Mouse (Mus musculus) liver, embryonic 16.5 days (tissue): Measurements from ENCODE around the gene Plekha5. TPM values are rescaled to one million over a fixed set of nuclear protein-coding genes. Genes with fewer than 3 reads are reported as not detected.
A peak's percentile ranks its signal among the peaks of the same experiment; 100 is the strongest.

Source experiments
- ATAC-seq: fragments of 200-750 bp; cut with Nextera tagmentation; 2 replicates; pipeline ENCODE4 v1.8.0; 2017; ENCODE audit warnings: low read depth, mild to moderate bottlenecking, moderate number of reproducible peaks, moderate library complexity
- H3K27ac ChIP-seq: fragments of 300-500 bp; sonication (generic); 2 replicates; pipeline ENCODE4 v1.5.1; 2014; ENCODE audit warnings: mild to moderate bottlenecking, low read length
- H3K27me3 ChIP-seq: fragments of 300-500 bp; sonication (generic); 2 replicates; pipeline ENCODE4 v1.6.1; 2014; ENCODE audit warnings: low read depth, low read length, mixed read lengths; ENCODE audit not compliant: control insufficient read depth, insufficient read depth
- H3K36me3 ChIP-seq: fragments of 300-500 bp; sonication (generic); 2 replicates; pipeline ENCODE4 v1.6.1; 2014; ENCODE audit warnings: mild to moderate bottlenecking; ENCODE audit not compliant: control insufficient read depth, insufficient read depth
- H3K4me1 ChIP-seq: fragments of 300-500 bp; sonication (generic); 2 replicates; pipeline ENCODE4 v1.6.1; 2014; ENCODE audit warnings: low read depth, low read length, mixed read lengths; ENCODE audit not compliant: control insufficient read depth
- H3K4me2 ChIP-seq: fragments of 300-500 bp; sonication (generic); 2 replicates; pipeline ENCODE4 v1.6.1; 2014; ENCODE audit warnings: low read depth, low read length, mixed read lengths
- H3K4me3 ChIP-seq: fragments of 300-500 bp; sonication (generic); 2 replicates; pipeline ENCODE4 v1.5.1; 2014; ENCODE audit warnings: low read depth, mild to moderate bottlenecking, low read length
- H3K9ac ChIP-seq: fragments of 300-500 bp; sonication (generic); 2 replicates; pipeline ENCODE4 v1.6.1; 2014; ENCODE audit warnings: low read depth, low read length
- H3K9me3 ChIP-seq: fragments of 300-500 bp; sonication (generic); replicated peaks from 2 replicates; pipeline ENCODE4 v1.6.1; 2016; ENCODE audit warnings: low read length; ENCODE audit not compliant: control insufficient read depth
- WGBS: fragments of 180-500 bp; shearing (Covaris S2); extraction: QIAGEN DNeasy Blood & Tissue Kit; methylation state at CpG from one replicate; pipeline ENCODE4 v1.1.7; 2014; ENCODE audit not compliant: insufficient replicate concordance; 5-methylcytosine and 5-hydroxymethylcytosine counted together
- polyA plus RNA-seq: library from polyadenylated mRNA; unstranded; fragments of >200 nt; fragmentation: Nextera tagmentation; extraction: Ambion mirVana; gene quantifications from 2 replicates; pipeline ENCODE4 v1.2.1, GENCODE M21; 2015

Gene Plekha5
- polyA plus RNA-seq, 1 experiment from 2014 or later, result 5.5 TPM

DNA sequence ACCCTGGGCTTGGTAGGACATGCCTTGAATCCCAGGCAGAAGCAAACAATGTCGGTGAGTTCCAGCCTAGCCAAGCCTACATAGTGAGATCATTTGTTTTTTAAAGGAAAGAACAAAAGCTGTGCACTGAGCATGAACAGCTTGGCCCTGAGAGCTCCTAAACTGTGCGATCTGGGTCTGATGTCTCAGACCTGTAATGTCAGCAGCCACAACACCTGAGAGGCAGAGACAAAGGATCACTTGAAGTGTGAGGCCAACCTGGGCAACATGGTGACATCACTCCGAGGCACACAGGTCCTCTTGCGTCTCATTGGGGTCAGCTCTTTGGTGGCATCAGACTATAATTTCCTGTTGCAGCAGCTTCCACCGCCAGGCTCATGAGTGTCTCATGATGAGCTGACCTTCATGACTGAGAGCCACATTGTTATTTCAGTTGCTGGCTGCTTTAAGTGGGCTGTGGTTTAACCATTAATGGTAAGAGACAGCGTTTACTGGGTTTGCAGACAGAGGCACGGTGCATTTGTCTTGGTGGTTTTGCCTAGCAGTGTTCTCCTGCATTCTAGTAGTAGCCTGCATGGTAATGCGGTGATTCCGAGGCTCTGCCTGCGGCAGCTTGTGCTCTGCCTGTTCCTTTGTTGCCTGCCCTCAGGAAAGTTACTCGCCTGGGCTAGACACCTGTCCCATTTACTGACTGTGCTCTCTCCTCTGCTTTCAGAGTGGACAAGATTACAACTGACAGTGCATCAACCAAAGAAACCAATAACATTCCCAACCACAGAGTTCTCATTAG lies 119.3 kb downstream of the Plekha5 start:
- H3K4me1 ChIP-seq, result peaks cover 2% of the 10 kb centered on the region; the same call in 1 of the 2 replicates
- WGBS, result 59% methylated on average over 11 of the region's 11 CpGs
- H3K9me3 ChIP-seq, result no peaks in the 10 kb centered on the region
- H3K4me2 ChIP-seq, result no peak overlapping the region
- no peaks in the 10 kb centered on the region for H3K36me3 ChIP-seq
- no peaks in the 10 kb centered on the region for H3K27me3 ChIP-seq
- H3K27ac ChIP-seq, result no peak overlapping the region
- H3K4me3 ChIP-seq, result no peak overlapping the region
- no peak for ATAC-seq
- H3K9ac ChIP-seq, result no peak overlapping the region

DNA sequence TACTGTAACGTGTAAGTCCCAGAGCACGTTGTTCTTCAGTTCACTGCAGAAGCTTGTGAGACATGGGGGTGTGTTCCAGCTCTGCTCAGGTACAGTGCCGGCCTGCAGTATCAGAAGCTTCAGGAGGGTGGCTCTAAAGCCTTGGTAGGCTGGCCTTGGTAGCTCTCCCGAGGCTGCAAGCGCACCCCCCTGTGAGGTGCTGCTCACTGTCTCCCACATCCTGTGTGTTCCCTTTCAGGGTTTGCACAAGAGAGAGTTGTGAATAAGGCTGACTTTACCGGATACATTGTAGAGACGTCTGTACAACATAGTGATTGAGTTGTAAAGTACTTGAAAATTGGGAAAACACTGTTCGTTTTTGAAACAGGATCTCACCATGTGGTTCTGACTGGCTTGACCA lies 122.2 kb downstream of the Plekha5 start:
- peak overlapping the region; percentile 69 for H3K27ac ChIP-seq

DNA sequence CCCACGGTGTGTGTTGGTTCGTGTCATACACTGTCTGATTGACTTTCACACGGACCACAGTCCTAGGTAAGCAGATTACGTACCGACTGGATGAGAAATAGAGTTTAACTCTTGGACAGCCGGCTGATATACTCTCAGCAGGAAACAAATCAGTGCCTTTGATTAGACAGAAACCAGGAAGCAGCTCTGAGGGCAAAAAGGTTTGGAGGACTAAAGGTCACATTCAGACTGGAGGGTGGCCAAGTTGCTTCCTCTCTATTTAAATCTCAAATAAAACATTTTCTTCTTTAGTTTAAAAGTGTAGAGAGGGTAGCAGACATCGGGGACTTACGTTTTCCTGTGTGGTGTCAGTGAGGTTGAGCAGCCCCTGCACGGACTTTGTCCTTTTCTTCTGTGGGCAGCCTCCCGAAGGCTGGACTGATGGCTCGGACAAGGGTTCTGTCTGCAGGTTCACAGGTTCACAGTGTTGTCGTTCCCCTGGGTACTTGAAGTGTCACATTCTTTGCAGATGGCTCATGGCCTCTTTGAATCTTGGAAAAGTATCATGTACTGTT lies 122.9 kb downstream of the Plekha5 start:
- Histone ChIP-seq H3K9me3 (no peaks in the 10 kb centered on the region), H3K4me1 (peaks cover 2% of the 10 kb centered on the region; the same call in 1 of the 2 replicates), H3K4me3 (no peak overlapping the region), H3K27ac (peak overlapping the region; percentile 69), H3K4me2 (no peak overlapping the region), H3K9ac (no peak overlapping the region), H3K27me3 (no peaks in the 10 kb centered on the region), H3K36me3 (no peaks in the 10 kb centered on the region)
- WGBS, result 55% methylated on average over 12 of the region's 12 CpGs
- ATAC-seq, result peak; percentile 44

More for the DNA sequence above, 122.2 kb downstream of the Plekha5 start:
- Histone ChIP-seq H3K36me3 (no peaks in the 10 kb centered on the region), H3K9ac (no peak overlapping the region), H3K27me3 (no peaks in the 10 kb centered on the region), H3K9me3 (no peaks in the 10 kb centered on the region), H3K4me2 (no peak overlapping the region), H3K4me1 (peaks cover 2% of the 10 kb centered on the region; the same call in 1 of the 2 replicates), H3K4me3 (no peak overlapping the region)
- no peak for ATAC-seq
- 63% methylated on average over 8 of the region's 8 CpGs for WGBS

DNA sequence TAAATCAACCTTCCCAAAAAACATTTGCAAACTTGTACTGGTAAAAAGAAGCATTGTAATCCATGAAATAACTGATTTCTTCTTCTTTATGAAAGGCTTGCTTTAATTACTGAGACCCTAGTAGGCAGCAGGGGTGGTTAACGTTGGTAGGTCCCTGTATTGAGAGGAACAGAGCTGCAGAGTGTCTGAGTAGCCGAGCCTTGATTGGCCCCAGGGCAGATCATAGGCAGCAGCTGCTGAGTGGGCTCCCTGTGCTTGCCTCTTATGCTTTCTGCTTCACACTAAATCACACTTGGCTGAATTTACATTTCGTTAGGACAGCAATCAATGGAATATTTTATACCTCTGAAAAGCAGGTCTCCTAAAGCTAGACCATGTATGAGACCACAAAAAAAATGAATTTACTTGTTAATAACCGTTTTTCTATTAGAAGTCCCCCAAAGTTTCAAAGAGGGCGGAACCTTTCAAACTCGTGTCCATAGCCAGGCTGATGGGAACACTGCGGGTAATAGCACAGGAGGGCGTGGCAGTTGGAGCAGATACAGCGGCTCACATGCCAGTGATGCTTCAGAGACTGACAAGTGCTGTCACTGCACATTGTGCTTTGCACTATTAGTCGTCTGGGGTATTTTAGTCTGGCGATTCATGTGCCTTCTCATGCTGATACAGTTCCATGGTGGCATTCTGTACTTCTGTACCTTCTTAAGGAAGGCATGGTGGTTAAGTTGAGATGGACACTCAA lies 123.5 kb downstream of the Plekha5 start:
- peak overlapping the region; percentile 69 for H3K27ac ChIP-seq
- WGBS, result 63% methylated on average over 11 of the region's 11 CpGs

DNA sequence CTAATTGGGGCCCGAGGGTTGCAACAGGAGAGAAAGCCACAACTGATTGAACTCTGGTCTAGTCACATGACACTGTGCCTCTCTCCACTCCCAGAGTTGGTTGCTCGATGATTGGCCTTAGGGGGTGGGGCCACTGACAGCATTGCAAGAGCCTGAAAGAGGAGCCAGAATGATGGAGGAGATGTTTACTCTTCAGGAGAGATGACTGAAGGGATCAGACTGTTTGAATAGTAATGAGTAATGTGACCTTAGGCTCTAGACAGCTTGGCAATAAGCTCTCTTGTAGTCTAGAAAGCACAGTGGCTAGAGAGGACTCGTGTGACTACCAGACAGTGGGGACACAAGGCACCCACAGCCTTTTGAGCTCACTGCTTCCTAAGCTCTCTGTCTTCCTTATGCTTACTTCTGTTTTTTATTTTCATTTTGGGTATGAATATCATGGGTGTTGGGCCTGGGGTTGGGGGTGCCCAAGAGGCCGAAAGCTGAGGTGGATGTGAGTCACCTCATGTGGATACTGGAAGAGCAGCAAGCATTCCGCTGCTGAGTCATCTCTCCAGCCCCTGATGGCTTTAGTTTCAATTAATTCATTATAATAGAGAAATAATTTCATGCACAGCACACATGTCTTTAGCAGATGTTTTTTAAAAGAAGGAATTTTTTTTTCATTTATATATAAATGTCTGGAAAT lies 124.4 kb downstream of the Plekha5 start:
- Histone ChIP-seq H3K4me1 (peaks cover 2% of the 10 kb centered on the region; the same call in 1 of the 2 replicates), H3K4me2 (no peak overlapping the region), H3K4me3 (no peak overlapping the region), H3K9me3 (no peaks in the 10 kb centered on the region), H3K27me3 (no peaks in the 10 kb centered on the region), H3K27ac (peak overlapping the region; percentile 13), H3K9ac (no peak overlapping the region), H3K36me3 (no peaks in the 10 kb centered on the region)
- WGBS, result 39% methylated on average over 5 of the region's 5 CpGs
- peak; percentile 79 for ATAC-seq

More for the DNA sequence above, 123.5 kb downstream of the Plekha5 start:
- Histone ChIP-seq H3K9ac (no peak overlapping the region), H3K4me3 (no peak overlapping the region), H3K4me2 (no peak overlapping the region), H3K9me3 (no peaks in the 10 kb centered on the region), H3K4me1 (peaks cover 2% of the 10 kb centered on the region; the same call in 1 of the 2 replicates), H3K36me3 (no peaks in the 10 kb centered on the region), H3K27me3 (no peaks in the 10 kb centered on the region)
- ATAC-seq, result no peak

DNA sequence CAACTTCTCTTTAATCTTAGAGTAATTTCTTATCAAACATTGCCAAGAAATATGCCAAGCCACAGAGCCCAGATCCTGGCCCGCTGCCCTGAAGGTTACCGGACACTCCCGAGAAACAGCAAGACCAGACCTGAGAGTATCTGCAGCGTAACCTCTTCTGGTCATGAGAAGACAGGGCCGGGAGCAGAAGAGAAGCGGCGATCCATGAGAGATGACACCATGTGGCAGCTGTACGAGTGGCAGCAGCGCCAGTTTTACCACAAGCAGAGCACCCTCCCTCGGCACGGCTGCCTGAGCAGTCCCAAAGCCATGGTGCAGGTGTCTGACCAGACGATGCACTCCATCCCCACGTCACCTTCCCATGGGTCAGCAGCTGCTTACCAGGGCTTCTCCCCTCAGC lies 126.9 kb downstream of the Plekha5 start:
- no peaks in the 10 kb centered on the region for H3K9me3 ChIP-seq
- H3K4me1 ChIP-seq, result peaks cover 2% of the 10 kb centered on the region; the same call in 1 of the 2 replicates
- H3K27me3 ChIP-seq, result no peaks in the 10 kb centered on the region
- no peak for ATAC-seq
- no peak overlapping the region for H3K27ac ChIP-seq
- no peaks in the 10 kb centered on the region for H3K36me3 ChIP-seq
- no peak overlapping the region for H3K4me3 ChIP-seq
- WGBS, result 72% methylated on average over 13 of the region's 13 CpGs
- H3K9ac ChIP-seq, result no peak overlapping the region
- H3K4me2 ChIP-seq, result no peak overlapping the region

DNA sequence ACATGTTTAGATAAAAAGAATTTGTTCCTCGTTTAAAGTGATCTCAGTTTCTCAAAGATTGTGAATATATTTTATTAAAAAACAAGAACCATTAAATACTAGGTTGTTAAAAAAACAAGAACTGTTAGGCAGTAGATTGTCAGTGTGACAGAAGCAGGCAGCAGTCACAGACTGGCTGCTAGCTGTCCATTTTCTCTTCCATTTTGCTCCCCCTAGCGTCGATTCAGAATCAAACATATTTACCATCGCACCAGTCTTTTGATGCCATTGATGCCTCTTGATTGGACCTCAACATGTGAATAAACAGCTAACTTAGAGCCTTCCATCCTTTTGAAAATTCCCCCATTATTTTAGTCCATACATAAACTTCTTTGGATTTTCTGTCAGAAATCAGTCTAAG lies 130.4 kb downstream of the Plekha5 start:
- Histone ChIP-seq H3K36me3 (no peaks in the 10 kb centered on the region), H3K9ac (no peak overlapping the region), H3K27ac (no peak overlapping the region), H3K4me3 (no peak overlapping the region), H3K4me1 (no peaks in the 10 kb centered on the region), H3K27me3 (no peaks in the 10 kb centered on the region), H3K4me2 (no peak overlapping the region), H3K9me3 (no peaks in the 10 kb centered on the region)
- 66% methylated on average over 4 of the region's 4 CpGs for WGBS
- ATAC-seq, result no peak

DNA sequence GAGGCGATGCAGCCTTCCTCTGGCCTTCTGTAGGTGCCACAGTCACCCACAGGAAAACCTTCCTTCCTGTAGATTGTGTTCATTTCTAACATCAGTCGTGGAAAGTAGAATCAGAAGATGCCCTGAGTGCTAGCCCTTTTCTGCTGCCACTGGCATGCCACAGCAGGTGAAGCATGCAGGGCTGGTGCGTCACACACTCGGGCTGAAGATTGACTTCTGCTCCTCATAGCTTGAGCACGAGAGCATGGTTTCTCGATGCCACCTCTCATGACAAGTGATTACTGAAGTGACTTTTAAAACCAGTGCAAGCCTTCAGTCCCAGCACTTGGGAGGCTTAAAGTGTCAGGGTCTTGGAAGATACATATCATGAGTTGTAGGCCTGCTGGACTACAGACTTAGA lies 135.6 kb downstream of the Plekha5 start:
- WGBS, result 64% methylated on average over 6 of the region's 6 CpGs
- H3K4me2 ChIP-seq, result no peak overlapping the region
- H3K9me3 ChIP-seq, result no peaks in the 10 kb centered on the region
- H3K27me3 ChIP-seq, result no peaks in the 10 kb centered on the region
- H3K36me3 ChIP-seq, result no peaks in the 10 kb centered on the region
- no peak overlapping the region for H3K4me3 ChIP-seq
- no peak overlapping the region for H3K27ac ChIP-seq
- H3K4me1 ChIP-seq, result no peaks in the 10 kb centered on the region
- H3K9ac ChIP-seq, result no peak overlapping the region
- no peak for ATAC-seq
